Mouse (Mus musculus): Measurements from ENCODE around the gene Sod2.
"Not testable (repeated sequence)": the region's sequence is repeated elsewhere in the genome, so short reads cannot be mapped to it uniquely, and the experiment has no call there.

Gene Sod2

DNA sequence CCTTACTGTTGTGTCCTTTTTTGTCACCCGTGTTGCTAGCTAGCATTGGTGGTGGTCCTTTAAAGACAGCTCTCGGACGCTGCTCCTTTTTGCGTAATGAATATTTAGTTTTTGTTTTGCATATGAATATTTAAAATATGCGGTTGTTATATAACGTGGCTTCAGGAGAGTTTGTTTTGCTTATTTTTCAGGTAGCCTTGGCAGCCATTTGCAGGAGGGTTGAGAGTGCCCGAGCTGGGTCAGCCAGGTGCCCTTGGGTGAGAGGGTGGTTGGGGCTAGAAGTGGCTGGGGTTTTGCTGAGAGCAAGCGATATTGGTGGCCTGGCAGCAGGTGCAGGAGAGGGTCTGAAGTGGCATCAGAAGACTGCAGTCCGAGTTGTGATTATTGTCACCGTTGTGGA is 1.9 kb downstream of the Sod2 start:
- no peak for DNase-seq (ENCODE audit: low read depth in 2 of 2, low spot score in 2 of 2)

DNA sequence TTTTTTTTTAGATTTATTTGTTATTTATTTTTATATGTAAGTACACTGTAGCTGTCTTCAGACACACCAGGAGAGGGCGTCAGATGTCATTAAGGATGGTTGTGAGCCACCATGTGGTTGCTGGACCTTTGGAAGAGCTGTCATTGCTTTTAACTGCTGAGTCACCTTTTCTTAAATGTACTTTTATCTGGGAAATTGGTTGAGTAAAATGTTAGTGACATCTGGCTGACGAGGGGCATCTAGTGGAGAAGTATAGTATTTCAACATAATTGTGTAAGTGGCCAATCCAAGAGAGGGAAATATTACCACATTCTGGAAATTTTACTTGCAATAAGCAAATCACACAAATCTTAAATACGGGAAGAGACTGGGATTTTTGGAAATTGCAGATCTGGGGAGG is 3.2 kb downstream of the Sod2 start:
- DNase-seq (ENCODE audit: low read depth in 2 of 2, low spot score in 2 of 2), result peak in 1 of 2 experiments; percentile 46

DNA sequence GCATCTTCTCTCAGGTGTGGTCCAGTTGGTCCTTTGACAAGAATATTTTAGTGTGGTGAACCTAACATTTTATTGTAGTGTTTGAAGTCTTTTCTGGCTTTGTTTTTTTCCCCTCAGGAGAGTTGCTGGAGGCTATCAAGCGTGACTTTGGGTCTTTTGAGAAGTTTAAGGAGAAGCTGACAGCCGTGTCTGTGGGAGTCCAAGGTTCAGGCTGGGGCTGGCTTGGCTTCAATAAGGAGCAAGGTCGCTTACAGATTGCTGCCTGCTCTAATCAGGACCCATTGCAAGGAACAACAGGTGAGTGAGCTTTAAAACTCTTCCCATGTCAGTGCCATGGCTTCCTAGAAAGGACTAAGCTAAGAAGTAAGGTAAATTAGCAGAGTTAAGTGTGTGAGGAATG is 6.7 kb downstream of the Sod2 start:
- no peak for DNase-seq (ENCODE audit: low read depth in 2 of 2, low spot score in 2 of 2)

DNA sequence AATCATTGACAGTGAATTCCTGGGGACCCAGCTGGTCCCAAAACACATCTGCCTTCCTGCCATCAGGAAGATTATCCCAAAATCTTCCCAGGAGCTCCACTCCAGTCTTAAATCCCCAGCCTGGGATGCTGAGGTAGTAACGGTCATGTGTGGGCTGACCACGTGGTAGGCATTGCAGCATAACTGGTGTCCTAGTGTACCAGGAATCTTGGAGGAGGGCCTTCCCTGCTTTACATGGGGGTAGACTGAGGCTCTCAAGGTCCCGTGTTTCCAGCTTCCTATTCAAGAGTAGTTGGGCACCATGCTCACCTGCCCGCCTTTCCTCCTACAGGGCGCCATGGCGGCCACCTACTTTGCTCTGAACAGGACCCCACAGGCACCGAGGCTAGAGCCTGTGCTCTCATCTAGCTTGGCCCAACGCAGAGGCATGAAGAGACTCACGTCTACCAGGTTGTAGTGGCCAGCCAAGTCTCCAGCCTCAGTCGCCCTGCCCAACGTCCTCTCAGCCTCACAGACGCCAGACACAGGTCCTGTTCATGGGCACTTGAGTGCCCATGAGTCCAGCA is 30.1 kb downstream of the Sod2 start:
- not testable (repeated sequence) for DNase-seq (ENCODE audit: low read depth in 2 of 2, low spot score in 2 of 2)

DNA sequence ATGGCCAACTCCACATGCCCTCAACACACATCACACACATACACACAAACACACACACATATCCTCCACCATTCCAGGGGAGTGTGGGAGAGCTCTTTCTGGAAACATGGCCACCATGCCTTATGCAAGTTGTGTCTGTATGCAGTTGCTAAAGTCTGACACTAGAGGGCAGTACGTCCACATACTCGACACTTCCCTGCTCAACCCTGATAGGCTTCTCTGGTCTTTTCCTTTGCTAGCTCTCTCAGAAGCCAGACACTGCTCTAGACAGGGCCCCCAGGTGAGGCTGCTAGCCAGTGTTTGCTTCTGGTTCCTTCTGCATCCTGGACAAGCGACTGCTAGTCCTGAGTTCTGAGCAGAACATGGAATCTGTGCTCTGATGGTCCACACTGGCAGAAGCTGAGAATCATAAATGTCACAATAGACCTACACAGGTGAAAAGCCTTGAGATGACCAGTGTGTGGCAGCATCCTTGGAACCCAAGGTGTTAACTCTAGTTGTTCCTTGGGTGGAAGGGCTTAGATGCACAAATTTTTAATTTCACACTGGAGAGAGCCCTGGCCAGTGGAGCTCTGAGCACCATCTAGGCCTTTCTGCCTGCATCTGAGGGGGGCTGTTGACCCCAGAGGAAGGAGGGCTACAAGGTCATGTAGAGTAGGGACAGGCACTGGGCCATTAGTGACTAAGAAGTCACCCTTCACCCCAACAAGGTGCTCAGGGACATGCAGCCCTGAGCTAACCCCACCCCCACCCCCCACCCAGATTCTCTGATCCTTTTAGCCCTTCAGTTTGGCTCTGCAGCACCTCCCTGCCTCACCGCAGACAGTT is 37.4 kb downstream of the Sod2 start:
- peak; percentile 19 to 25 for DNase-seq (ENCODE audit: low read depth in 2 of 2, low spot score in 2 of 2)

DNA sequence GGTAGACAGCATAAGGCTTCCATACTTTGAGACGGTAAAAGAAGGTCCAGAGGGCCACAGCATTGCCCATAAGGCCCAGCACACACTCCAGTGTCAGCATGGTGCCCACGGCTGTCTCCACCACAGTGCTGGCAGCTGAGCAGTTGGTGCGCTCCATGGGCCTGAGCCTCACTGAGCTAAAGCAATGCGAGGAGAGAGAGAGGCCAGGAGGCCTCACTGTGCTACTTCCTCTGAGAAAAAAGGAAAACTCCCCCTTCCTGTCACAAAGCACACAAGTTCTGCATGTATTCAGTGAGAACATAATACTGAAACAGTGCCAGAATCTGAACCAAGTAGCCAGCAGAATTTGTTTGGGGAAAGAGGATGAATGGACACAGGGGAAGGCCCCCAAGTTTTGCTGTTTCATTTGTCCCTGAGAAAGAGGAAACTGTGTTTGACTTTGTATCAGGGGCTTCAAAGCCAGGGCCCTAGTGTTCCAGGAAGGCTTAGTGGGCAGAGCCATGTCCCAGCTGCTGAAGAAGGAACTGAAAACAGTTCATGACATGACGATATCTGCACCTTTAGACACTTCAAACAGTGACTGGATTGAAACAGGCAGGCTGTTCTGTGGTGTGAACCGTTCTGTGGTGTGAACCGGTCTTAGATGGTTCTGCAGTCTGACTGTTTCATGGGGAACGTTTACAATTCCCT is 45.6 kb downstream of the Sod2 start, which contains the start of gene Gpr31b:
TSS of gene Gpr31b (minus strand) at position 173 of the 690 bp plus-strand sequence.
- DNase-seq (ENCODE audit: low read depth in 2 of 2, low spot score in 2 of 2), result not testable (repeated sequence)

DNA sequence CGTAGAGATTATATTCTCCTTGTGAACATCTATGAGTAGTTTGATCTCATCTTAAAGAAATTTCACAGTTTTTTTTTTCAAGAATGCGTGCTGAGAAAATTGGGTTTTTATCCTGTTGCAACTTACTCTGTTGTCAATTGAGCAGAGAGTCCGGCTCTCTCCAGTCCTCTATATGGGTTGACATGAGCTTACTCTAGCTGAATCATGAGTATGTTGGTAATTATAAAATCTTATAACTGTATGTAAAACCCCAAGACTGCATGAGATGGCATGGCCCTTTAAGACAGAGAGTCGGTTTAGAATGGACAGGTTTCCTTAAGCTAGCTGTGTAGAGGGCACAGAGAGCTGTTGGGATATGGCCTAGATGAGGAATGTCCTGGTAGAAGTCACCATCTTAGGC is 54.2 kb downstream of the Sod2 start, which contains the start of gene Tcp10b:
TSS of gene Tcp10b (plus strand) at position 301 of the 400 bp plus-strand sequence.
- not testable (repeated sequence) for DNase-seq (ENCODE audit: low read depth in 2 of 2, low spot score in 2 of 2)

DNA sequence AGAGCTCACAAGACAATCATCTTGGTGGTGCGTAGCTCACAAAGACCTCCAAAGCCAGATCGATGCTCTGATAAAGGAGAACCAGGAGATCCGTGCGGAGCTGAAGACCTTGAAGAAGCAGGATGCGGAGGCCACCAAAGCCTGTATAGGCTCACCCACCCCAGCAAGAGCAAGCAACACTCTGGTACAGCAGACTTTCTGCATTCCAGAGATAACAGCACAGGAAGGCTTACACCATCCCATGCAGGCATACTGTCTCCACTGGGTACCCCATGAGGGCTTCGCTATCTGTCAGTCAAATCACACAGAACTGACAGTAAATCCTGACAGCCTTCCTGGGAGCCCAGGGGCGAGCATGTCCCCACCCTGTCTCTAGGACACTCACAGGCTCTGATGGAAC is 56.2 kb downstream of the Sod2 start:
- DNase-seq (ENCODE audit: low read depth in 2 of 2, low spot score in 2 of 2), result not testable (repeated sequence)

DNA sequence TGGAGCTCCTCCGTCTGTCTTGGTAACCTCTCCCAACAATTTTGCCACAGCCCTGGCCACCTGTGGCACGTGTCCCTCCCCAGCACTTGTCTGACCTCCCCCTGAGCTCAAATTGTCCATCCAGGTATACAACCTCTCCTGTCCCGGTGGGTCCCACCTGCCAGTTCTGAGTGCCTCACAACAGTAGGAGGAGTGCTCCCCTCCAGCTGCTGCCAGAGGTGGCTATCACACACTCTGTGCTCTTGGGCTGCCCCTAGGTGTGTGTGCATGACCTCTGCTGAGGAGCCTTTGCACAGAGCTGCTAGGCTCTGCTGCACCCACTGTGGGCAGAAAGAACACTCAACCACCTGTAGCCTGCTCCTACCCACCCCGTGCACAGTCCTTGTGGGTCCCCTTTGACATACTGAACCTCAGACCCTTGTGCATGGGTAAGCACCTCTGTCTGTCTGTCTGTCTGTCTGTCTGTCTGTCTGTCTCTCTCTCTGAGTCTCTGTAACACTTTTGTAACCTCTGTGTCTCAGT is 61.3 kb downstream of the Sod2 start:
- not testable (repeated sequence) for DNase-seq (ENCODE audit: low read depth in 2 of 2, low spot score in 2 of 2)

DNA sequence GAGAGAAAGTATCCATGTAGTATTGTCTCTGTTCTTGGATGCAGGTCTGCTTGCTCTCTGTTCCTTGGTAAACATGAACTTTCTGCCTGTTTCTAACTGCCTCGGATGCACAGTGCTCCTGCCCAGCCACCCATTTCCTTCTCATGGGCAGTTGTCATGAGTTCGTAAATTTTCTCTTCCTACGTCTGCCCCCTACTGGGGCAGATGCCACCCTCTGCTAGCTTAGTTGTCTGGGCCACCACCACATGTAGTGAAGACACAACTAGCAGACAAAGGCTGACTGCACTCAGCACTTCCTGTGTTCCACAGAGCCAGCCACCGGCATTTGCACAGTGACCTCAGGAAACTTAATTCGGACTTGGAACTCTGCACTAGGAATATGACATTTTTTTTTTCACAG is 62.6 kb downstream of the Sod2 start:
- DNase-seq (ENCODE audit: low read depth in 2 of 2, low spot score in 2 of 2), result not testable (repeated sequence)

All from CD8-positive naive resting alpha-beta T cell, adult 2 months (primary cell).